Mouse (Mus musculus) liver, embryonic 15.5 days (tissue): ENCODE results near the gene Rab31. TPM values are rescaled to one million over a fixed set of nuclear protein-coding genes. Genes with fewer than 3 reads are reported as not detected.

Experiments
- ATAC-seq: fragments of 200-750 bp; cut with Nextera tagmentation; 2 replicates; pipeline ENCODE4 v1.8.0; 2017; ENCODE audit warnings: moderate number of reproducible peaks, mild to moderate bottlenecking, moderate library complexity; ENCODE audit not compliant: insufficient read depth
- H3K27ac ChIP-seq: fragments of 300-500 bp; sonication (generic); replicated peaks from 2 replicates; pipeline ENCODE4 v1.5.1; 2015; ENCODE audit warnings: mild to moderate bottlenecking, inconsistent platforms
- H3K27me3 ChIP-seq: fragments of 300-500 bp; sonication (generic); 2 replicates; pipeline ENCODE4 v1.6.1; 2015; ENCODE audit warnings: mild to moderate bottlenecking, inconsistent platforms
- H3K36me3 ChIP-seq: fragments of 300-500 bp; sonication (generic); replicated peaks from 2 replicates; pipeline ENCODE4 v1.6.1; 2015; ENCODE audit warnings: moderate library complexity, mild to moderate bottlenecking, inconsistent platforms
- H3K4me1 ChIP-seq: fragments of 300-500 bp; sonication (generic); replicated peaks from 2 replicates; pipeline ENCODE4 v1.6.1; 2015; ENCODE audit warnings: inconsistent platforms
- H3K4me2 ChIP-seq: fragments of 300-500 bp; sonication (generic); 2 replicates; pipeline ENCODE4 v1.6.1; 2015; ENCODE audit warnings: moderate library complexity, mild to moderate bottlenecking, inconsistent platforms
- H3K4me3 ChIP-seq: fragments of 300-500 bp; sonication (generic); replicated peaks from 2 replicates; pipeline ENCODE4 v1.5.1; 2015; ENCODE audit warnings: mild to moderate bottlenecking, inconsistent platforms
- H3K9ac ChIP-seq: fragments of 300-500 bp; sonication (generic); 2 replicates; pipeline ENCODE4 v1.6.1; 2015; ENCODE audit warnings: moderate library complexity, mild to moderate bottlenecking, inconsistent platforms
- H3K9me3 ChIP-seq: fragments of 300-500 bp; sonication (generic); replicated peaks from 2 replicates; pipeline ENCODE4 v1.6.1; 2016; ENCODE audit warnings: inconsistent platforms
- WGBS: fragments of 180-500 bp; shearing (Covaris S2); methylation state at CpG from one replicate; pipeline ENCODE4 v1.1.7; 2015; ENCODE audit warnings: mixed read lengths; ENCODE audit not compliant: insufficient replicate concordance; 5-methylcytosine and 5-hydroxymethylcytosine counted together
- polyA plus RNA-seq: library from polyadenylated mRNA; unstranded; fragments of >200 nt; fragmentation: Nextera tagmentation; extraction: Ambion mirVana; gene quantifications from 2 replicates; pipeline ENCODE4 v1.2.1, GENCODE M21; 2015

Gene Rab31
- polyA plus RNA-seq, 1 experiment from 2014 or later: 6.1 TPM

GRCm38 (mm10) chr17:65658416-65658815, 114.1 kb downstream of the Rab31 start:
- Histone ChIP-seq H3K9ac (no peak overlapping the region), H3K36me3 (no peaks in the 10 kb centered on the region), H3K27ac (no peak overlapping the region), H3K27me3 (no peaks in the 10 kb centered on the region), H3K4me2 (no peak overlapping the region), H3K9me3 (no peaks in the 10 kb centered on the region), H3K4me1 (peaks cover 26% of the 10 kb centered on the region), H3K4me3 (no peak overlapping the region)
- WGBS: 48% methylated on average over 2 of the region's 2 CpGs
- no peak for ATAC-seq

GRCm38 (mm10) chr17:65657958-65658357, 114.6 kb downstream of the Rab31 start:
- 75% methylated on average over 9 of the region's 9 CpGs for WGBS
- H3K4me2 ChIP-seq: no peak overlapping the region
- H3K27ac ChIP-seq: no peak overlapping the region
- H3K9me3 ChIP-seq: no peaks in the 10 kb centered on the region
- H3K36me3 ChIP-seq: no peaks in the 10 kb centered on the region
- no peaks in the 10 kb centered on the region for H3K27me3 ChIP-seq
- peaks cover 22% of the 10 kb centered on the region for H3K4me1 ChIP-seq
- no peak overlapping the region for H3K4me3 ChIP-seq
- ATAC-seq: no peak
- no peak overlapping the region for H3K9ac ChIP-seq

- Histone ChIP-seq H3K36me3 (no peaks in the 10 kb centered on the region), H3K4me3 (no peak overlapping the region), H3K27ac (peak overlapping the region; percentile 41), H3K4me2 (no peak overlapping the region), H3K27me3 (no peaks in the 10 kb centered on the region), H3K9me3 (no peaks in the 10 kb centered on the region), H3K9ac (no peak overlapping the region), H3K4me1 (peaks cover 18% of the 10 kb centered on the region)
- peak; percentile 34; the same call in 1 of the 2 replicates for ATAC-seq
- 52% methylated on average over 6 of the region's 6 CpGs for WGBS
These were observed 115.8 kb downstream of the Rab31 start for GRCm38 (mm10) chr17:65656731-65657130.

DNA sequence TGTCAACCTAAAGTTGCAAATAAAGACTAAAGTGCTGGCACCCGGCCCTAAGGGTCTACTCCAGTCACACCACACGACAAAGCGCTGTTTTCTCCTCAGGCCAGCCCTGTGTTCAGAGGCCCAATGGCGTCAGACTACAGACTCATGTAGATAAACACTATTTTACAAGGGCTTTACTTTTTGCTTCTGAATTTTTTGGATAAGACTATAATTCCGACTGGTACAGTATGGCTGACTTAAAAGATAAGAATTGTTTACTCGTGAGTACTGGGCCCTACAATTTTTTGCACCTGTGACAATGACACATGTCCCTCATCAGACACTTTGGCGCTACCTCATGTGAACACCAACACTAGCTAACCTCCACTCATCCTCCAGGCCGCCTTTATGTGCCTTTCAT, 116.5 kb downstream of the Rab31 start:
- H3K36me3 ChIP-seq: no peaks in the 10 kb centered on the region
- no peaks in the 10 kb centered on the region for H3K27me3 ChIP-seq
- H3K27ac ChIP-seq: peak overlapping the region; percentile 48; the same call in 1 of the 2 replicates
- no peak overlapping the region for H3K4me2 ChIP-seq
- WGBS: 51% methylated on average over 8 of the region's 8 CpGs
- peaks cover 18% of the 10 kb centered on the region for H3K4me1 ChIP-seq
- no peak overlapping the region for H3K9ac ChIP-seq
- ATAC-seq: peak; percentile 65
- no peaks in the 10 kb centered on the region for H3K9me3 ChIP-seq
- H3K4me3 ChIP-seq: no peak overlapping the region

GRCm38 (mm10) chr17:65655608-65656007, 116.9 kb downstream of the Rab31 start:
- no peak for ATAC-seq
- H3K4me1 ChIP-seq: peaks cover 18% of the 10 kb centered on the region
- H3K9ac ChIP-seq: no peak overlapping the region
- WGBS: 57% methylated on average over 4 of the region's 4 CpGs
- H3K4me2 ChIP-seq: no peak overlapping the region
- no peaks in the 10 kb centered on the region for H3K27me3 ChIP-seq
- peak overlapping the region; percentile 48; the same call in 1 of the 2 replicates for H3K27ac ChIP-seq
- no peaks in the 10 kb centered on the region for H3K36me3 ChIP-seq
- no peaks in the 10 kb centered on the region for H3K9me3 ChIP-seq
- no peak overlapping the region for H3K4me3 ChIP-seq

GRCm38 (mm10) chr17:65650598-65650997, 122.0 kb downstream of the Rab31 start:
- no peak overlapping the region for H3K4me2 ChIP-seq
- H3K9ac ChIP-seq: no peak overlapping the region
- no peaks in the 10 kb centered on the region for H3K9me3 ChIP-seq
- no peaks in the 10 kb centered on the region for H3K27me3 ChIP-seq
- 53% methylated on average over 6 of the region's 6 CpGs for WGBS
- H3K36me3 ChIP-seq: no peaks in the 10 kb centered on the region
- peaks cover 3% of the 10 kb centered on the region for H3K4me1 ChIP-seq
- no peak for ATAC-seq
- no peak overlapping the region for H3K4me3 ChIP-seq
- H3K27ac ChIP-seq: no peak overlapping the region

DNA sequence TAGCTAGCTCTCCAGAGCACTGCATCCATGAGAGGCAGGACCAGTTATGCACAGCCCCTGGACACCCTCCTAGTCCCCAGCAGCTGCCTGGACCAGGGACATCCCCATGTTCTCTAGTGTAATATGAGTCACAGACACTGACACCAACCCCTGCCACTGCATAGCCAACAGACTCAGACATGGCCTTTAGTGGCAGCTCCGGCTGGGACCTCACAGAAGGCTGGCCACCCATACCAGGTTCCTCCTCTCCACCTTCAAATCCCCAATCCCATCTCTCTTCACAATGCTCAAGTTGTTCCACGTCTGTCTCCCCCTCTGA, 123.4 kb downstream of the Rab31 start:
- Histone ChIP-seq H3K4me1 (no peaks in the 10 kb centered on the region), H3K9me3 (no peaks in the 10 kb centered on the region), H3K27me3 (no peaks in the 10 kb centered on the region), H3K27ac (no peak overlapping the region), H3K36me3 (no peaks in the 10 kb centered on the region), H3K9ac (no peak overlapping the region), H3K4me3 (no peak overlapping the region), H3K4me2 (no peak overlapping the region)
- no peak for ATAC-seq
- 58% methylated on average over 2 of the region's 2 CpGs for WGBS

DNA sequence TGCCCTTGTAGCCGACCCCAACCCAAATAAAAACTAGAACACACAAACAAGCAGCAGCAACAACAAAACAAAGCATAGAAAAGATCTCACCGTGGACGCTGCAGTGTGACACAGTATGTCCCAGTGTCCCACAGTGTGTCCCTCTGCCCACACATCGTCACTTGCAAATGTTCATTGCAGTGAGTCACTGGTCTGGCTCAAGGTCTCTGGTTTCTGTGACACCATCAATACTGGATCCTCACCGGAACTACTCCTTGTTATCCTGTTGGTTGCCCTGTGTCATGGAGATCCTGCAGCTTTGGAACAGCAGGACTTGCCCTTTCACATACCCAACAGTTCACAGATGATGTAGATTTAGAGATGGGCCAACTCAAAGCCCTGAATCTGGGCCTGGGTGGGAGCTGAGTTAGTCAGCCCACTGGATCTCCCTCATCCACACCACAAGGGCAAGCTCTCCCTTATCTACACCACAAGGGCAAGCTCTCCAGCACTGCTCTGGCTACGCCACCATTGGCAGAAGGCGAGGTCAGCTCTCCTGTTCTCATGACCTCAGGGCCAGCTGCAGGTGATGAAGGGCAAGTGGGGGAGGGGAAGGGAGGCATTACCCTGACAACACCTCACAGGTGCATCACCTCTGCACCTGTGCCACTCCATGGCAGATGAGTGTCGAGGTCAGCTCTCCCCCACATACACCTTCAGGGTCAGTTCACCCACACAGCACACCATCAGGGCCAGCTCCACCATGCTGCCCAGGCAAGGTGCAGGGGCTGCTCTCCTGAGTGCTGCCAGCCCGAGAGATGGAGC, 124.0 kb downstream of the Rab31 start:
- 59% methylated on average over 9 of the region's 9 CpGs for WGBS
- Histone ChIP-seq H3K27me3 (no peaks in the 10 kb centered on the region), H3K9ac (no peak overlapping the region), H3K27ac (no peak overlapping the region), H3K36me3 (no peaks in the 10 kb centered on the region), H3K4me1 (no peaks in the 10 kb centered on the region), H3K4me3 (no peak overlapping the region), H3K4me2 (no peak overlapping the region), H3K9me3 (no peaks in the 10 kb centered on the region)
- no peak for ATAC-seq

DNA sequence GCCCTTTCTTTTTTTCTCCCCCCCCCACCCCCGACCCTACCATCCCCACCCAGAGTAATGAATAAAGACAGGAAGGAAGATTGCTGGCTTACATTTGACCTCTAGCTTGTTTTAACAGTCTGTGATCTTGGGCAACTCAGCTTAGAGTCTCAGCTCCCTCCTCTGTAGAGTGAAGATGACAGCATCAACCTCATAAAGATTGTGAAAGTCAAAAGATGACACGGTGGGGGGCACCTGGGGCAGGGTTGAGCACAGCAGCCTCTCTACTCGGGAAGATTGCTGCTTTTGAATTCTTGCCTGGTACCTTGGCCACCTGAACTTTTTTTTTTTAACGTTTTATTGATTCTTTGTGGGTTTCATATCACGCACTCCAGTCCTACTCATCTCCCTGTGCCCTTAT, 124.6 kb downstream of the Rab31 start:
- no peak for ATAC-seq
- Histone ChIP-seq H3K9ac (no peak overlapping the region), H3K36me3 (no peaks in the 10 kb centered on the region), H3K9me3 (no peaks in the 10 kb centered on the region), H3K4me1 (no peaks in the 10 kb centered on the region; the same call in 1 of the 2 replicates), H3K27ac (no peak overlapping the region), H3K27me3 (no peaks in the 10 kb centered on the region), H3K4me3 (no peak overlapping the region), H3K4me2 (no peak overlapping the region)
- WGBS: 39% methylated on average over 5 of the region's 5 CpGs

DNA sequence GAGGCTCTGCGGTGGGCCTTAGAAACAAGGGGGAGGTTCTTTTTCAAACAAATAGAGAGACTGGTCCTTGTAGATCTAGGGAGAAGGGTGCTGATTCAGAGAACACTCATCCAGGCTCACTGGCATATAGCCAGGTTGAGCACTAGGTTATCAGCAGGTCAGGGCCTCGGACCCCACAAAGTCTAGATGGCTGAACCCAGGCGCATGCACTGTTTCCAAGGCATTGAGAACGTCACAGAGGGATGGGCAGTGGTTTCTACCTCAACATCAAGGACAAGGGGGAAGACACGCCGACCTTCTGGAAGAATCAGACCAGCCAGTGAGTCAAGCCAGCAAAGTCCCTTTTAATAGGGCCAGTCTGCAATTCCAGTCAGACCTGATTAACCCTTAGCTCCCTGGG, 125.3 kb downstream of the Rab31 start:
- H3K27me3 ChIP-seq: no peaks in the 10 kb centered on the region
- H3K4me2 ChIP-seq: no peak overlapping the region
- no peaks in the 10 kb centered on the region for H3K9me3 ChIP-seq
- H3K9ac ChIP-seq: no peak overlapping the region
- WGBS: 60% methylated on average over 6 of the region's 6 CpGs
- ATAC-seq: no peak
- H3K4me3 ChIP-seq: no peak overlapping the region
- no peaks in the 10 kb centered on the region for H3K36me3 ChIP-seq
- no peaks in the 10 kb centered on the region; the same call in 1 of the 2 replicates for H3K4me1 ChIP-seq
- no peak overlapping the region for H3K27ac ChIP-seq

DNA sequence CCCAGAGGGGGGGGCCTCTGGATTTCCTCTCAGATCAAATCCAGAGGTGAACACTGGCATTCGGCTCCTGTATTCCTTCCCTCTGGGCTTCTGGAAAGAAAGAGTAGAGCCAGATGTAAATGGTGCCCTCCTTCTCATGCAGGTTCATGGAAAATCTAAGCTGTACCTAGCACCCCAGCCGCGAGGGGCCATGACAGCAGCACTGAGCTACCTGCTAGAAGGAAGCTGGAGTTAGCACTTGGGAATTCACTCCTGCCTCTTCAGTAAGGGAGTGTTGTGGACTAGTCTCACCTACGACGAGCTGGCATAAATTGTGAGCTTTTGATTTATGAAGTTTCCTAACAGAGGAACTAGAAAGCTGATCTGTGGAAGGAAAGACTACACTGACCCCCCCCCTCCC, 129.0 kb downstream of the Rab31 start:
- H3K9ac ChIP-seq: no peak overlapping the region
- 65% methylated on average over 5 of the region's 5 CpGs for WGBS
- H3K9me3 ChIP-seq: no peaks in the 10 kb centered on the region
- H3K4me3 ChIP-seq: no peak overlapping the region
- H3K4me2 ChIP-seq: no peak overlapping the region
- no peak for ATAC-seq
- H3K27ac ChIP-seq: no peak overlapping the region
- no peaks in the 10 kb centered on the region for H3K27me3 ChIP-seq
- H3K36me3 ChIP-seq: no peaks in the 10 kb centered on the region
- no peaks in the 10 kb centered on the region; the same call in 1 of the 2 replicates for H3K4me1 ChIP-seq

DNA sequence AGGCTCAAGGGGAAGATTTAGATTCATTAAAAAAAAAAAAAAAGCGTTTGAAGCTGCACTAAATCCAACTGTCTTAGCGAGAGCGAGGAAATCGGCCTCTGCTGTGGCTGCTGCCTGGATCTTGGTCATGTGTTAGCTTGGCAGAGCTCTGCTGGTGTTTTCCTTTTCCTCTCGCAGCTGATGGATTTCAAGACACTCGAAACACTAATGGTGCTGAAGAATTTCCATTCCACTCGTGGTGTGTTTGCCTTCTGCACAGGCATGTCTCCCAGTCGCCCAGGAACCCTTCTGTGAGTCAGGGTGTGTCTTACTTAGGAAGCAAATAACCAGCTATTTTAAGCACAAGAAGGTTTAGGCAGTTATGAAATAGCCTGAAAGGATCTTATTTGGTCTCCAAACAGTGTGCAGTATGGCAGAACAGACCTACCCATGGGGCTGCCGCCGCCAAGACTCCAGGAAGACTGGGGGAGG, 129.5 kb downstream of the Rab31 start:
- Histone ChIP-seq H3K4me1 (no peaks in the 10 kb centered on the region; the same call in 1 of the 2 replicates), H3K27me3 (no peaks in the 10 kb centered on the region), H3K27ac (no peak overlapping the region), H3K4me2 (no peak overlapping the region), H3K36me3 (no peaks in the 10 kb centered on the region), H3K4me3 (no peak overlapping the region), H3K9ac (no peak overlapping the region), H3K9me3 (no peaks in the 10 kb centered on the region)
- WGBS: 52% methylated on average over 10 of the region's 10 CpGs
- ATAC-seq: no peak
